Mouse (Mus musculus): ENCODE results near the gene Gnb2.

Gnb2 gene

DNA sequence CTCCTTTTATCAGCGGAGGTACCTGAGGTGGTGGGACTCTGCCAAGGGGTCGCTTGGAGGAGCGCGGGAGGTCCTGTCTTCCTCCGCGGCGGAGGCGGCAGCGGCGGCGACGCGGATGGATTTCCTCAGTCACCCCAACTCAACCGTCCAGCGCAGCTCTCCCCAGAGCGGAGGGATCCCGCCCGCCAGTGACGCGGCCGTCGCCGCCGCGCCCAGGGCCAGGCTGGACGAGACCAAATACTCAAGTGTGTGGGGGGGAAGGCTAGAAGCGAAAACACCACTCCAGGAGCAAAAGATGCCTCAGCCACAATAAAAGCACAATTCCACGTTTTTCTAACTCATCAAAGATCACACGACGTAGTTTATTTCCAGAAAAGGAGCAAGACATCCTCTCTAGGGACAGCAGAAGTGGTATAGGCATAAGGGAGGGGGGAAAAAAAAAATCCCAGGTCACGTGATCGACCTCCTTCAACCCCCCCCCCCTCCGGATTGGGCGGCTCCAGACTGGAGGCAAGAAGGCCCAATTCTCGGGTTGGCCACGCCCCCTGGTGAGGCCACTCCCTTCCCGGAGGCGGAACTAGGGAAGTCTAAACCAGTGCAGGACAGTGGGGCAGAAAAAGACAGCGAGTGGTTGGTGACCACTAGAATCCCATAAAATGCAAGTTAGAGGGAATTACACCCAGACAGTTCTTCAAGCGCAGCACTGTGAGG lies at the start of gene Gnb2, which contains the start of gene Epo:
TSS of gene Gnb2 (minus strand) at position 394 of the 711 bp plus-strand sequence.
TSS of gene Epo (minus strand) at position 126 of the 711 bp plus-strand sequence.
- in situ Hi-C loops (cut with MseI, MboI), result no loop called here

DNA sequence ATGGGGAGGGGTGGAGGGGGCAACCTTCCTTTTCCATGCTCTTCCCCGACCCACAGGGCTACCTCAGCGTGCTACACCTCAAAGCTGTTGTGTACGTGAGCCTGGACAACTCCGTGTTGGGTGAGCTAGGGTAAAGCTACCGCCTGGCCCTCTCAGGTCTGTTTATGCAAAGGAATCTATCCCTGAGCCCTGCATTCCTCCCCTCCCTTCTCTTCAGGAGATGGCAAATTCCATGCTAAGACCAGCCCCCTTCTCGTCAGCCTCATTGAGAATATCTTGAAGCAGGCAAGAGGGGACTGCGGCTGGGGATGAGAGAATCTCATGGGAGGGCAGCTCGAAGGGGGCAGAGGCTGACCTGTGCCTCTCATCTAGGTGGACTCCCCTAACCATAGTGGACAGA lies 49.4 kb upstream of the Gnb2 start:
- in situ Hi-C loops (cut with MseI, MboI), result no loop called here

- in situ Hi-C loops (cut with MseI, MboI), result no loop called here
Observed at GRCm38 (mm10) chr5:137580246-137580645, 46.9 kb upstream of the Gnb2 start.

- in situ Hi-C loops (cut with MseI, MboI), result no loop called here
Observed at GRCm38 (mm10) chr5:137574470-137574901, 41.2 kb upstream of the Gnb2 start.

- in situ Hi-C loops (cut with MseI, MboI), result no loop called here
Observed at GRCm38 (mm10) chr5:137570691-137571586, 37.6 kb upstream of the Gnb2 start.

- in situ Hi-C loops (cut with MseI, MboI), result no loop called here
Observed at GRCm38 (mm10) chr5:137570181-137570580, 36.9 kb upstream of the Gnb2 start.

DNA sequence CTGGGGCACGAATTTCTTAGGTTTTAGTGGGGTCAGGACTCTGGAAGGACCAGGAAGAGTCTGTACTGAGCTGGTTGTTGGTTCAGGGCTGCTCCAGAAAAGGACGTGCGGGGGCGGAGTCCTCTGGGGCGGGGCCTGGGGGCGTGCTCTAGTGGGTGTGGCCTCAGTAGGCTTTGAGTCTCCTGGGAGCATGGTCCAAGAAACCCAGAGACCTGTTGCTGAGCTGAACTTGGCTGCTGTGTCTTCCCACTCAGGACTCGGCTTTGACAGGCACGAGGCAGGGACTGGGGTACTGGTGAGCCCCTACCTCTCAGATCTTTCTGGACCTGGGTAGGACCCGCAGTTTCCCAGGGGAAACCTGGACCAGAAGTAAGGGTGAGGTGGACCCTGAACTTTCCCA lies 36.4 kb upstream of the Gnb2 start, which contains the start of gene Tfr2:
TSS of gene Tfr2 (plus strand) at position 176 of the 400 bp plus-strand sequence.
- in situ Hi-C loops (cut with MseI, MboI), result no loop called here

DNA sequence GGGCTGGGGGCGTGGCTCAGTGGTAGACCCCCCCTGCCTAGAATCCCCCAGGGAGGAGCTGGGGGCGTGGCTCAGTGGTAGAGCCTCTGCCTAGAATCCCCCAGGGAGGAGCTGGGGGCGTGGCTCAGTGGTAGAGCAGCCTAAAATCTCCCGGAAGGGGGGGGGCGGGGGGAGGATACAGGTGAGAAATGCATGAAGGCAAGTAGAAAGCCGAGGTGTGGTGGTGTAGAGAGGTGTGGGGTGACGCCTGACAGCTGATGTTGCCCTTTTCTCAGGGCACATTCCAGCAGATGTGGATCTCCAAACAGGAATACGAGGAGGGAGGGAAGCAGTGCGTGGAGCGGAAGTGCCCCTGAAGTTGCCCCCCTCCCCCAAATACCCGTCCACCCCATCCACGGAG lies 35.7 kb upstream of the Gnb2 start:
- in situ Hi-C loops (cut with MseI, MboI), result no loop called here

- in situ Hi-C loops (cut with MseI, MboI), result no loop called here
Observed at GRCm38 (mm10) chr5:137568223-137568798, 35.0 kb upstream of the Gnb2 start.

- in situ Hi-C loops (cut with MseI, MboI), result no loop called here
Observed at GRCm38 (mm10) chr5:137566416-137566815, 33.1 kb upstream of the Gnb2 start.

GRCm38 (mm10) chr5:137565744-137566143 lies 32.4 kb upstream of the Gnb2 start:
- in situ Hi-C loops (cut with MseI, MboI), result no loop called here

DNA sequence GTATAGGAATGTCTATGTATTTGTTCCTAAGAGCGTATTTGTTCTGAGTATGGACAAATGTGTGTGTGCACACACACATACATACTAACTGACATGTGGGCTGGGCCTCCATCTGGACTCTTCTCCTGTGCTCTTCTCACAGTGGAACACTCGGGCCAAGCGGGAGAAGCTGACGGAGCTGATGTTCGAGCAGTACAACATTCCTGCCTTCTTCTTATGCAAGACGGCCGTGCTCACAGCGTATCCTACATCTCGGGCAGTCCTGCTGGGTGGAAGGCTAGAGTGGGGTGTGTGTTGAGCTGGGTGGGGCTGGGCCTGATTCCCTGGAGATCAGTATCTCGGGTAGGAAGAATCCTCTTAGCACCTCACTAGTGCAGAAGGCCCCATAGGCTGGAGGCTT lies 29.7 kb upstream of the Gnb2 start:
- in situ Hi-C loops (cut with MseI, MboI), result no loop called here

GRCm38 (mm10) chr5:137561556-137561955 lies 28.2 kb upstream of the Gnb2 start:
- in situ Hi-C loops (cut with MseI, MboI), result no loop called here

GRCm38 (mm10) chr5:137553898-137554297 lies 20.6 kb upstream of the Gnb2 start:
- in situ Hi-C loops (cut with MseI, MboI), result no loop called here

DNA sequence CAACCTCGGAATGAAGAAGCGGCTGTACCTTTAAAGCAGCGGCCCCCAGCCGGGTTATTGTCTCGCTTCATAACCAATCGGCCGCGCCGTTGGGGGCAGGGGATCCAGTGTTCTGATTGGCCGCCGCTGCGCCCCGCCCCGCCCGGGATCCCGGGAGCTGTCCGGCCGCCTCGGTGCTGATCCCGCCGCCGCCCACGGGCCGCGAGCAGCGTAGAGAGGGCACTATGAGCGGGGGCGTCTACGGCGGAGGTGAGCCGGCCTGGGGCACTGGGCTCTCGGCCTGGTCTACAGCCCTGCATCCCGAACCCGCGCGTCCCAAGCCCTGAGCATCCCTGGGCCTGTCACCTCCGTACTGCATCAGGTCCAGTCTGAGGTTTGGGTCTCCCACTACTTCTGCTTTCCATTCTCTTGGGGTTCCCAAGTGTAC lies 20.1 kb upstream of the Gnb2 start, which contains the start of gene Actl6b:
TSS of gene Actl6b (plus strand) at position 107 of the 427 bp plus-strand sequence.
- in situ Hi-C loops (cut with MseI, MboI), result no loop called here

DNA sequence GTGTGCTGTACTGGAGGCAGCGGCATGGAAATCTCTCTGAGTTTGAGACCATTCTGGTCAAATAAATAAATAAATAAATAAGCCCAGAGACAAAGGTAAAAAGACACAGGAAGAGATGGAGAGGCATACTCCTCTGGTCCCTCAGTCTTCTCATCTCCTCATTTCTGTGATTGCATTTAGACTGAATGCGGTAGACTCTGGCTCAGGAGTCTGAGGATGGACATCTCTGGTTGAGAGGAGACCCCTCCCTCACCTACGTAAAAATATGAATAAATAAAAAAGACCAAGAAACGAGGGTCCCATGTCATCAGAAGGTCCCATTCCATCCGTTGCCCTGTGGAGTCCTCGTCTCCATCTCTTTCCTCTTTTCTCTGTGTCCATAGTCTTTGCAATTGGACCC lies 19.7 kb upstream of the Gnb2 start:
- in situ Hi-C loops (cut with MseI, MboI), result no loop called here

GRCm38 (mm10) chr5:137551119-137551518 lies 17.8 kb upstream of the Gnb2 start:
- in situ Hi-C loops (cut with MseI, MboI), result no loop called here

- in situ Hi-C loops (cut with MseI, MboI), result no loop called here
Observed at GRCm38 (mm10) chr5:137549840-137550239, 16.5 kb upstream of the Gnb2 start.

DNA sequence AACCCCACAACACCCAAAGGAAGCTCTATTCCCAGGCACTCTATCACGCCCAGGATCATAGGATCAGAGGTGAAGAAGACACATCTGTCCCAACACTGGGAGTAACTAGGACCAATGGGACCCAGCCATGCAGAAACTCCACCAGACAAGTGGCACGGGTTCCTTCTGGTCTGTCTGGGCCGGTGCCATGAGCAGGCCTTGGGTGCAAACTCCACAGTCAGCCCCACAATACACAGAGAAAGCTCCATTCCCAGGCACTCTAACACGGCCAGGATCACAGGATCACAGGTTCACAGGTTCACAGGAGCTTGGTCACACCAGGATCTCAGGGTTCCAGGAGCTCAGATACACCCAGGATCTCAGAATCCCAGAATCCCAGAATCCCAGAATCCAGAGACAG lies 12.3 kb upstream of the Gnb2 start:
- in situ Hi-C loops (cut with MseI, MboI), result no loop called here

GRCm38 (mm10) chr5:137544926-137545325 lies 11.6 kb upstream of the Gnb2 start:
- in situ Hi-C loops (cut with MseI, MboI), result no loop called here

DNA sequence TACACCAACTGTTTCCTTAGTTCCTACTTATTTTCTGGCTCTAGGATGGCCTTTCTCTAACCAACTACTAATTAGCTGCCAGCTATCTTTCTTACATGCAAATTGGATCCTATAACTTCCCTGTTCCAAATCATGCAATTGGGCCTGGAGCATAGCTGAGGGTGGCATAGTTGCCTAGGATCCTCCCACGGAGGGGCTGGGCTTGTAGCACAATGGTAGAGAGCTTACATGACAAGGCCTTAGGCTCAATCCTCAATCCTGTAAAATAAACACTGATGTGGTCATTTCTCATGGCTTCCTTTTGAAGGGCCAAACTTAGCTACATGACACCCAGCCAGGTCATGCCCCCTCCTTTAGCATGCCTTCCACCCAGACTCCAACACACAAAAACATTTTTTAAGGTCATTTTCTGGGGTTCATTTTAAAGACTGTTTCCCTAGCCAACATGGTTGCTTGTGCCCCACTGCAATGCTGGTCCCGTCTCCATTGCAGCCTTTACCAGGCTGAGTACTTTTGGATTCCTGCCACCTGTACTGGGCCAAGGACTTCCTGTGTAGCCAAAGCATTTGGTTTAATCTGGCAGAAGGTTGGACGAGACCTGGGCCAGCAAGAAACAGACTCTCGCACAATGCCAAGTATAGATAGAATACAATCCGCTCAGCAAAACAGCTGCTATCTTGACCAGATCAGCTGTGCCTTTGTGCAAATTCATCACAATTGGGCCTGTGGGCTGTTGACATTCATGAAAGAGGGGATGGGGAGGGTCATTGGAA lies 8.6 kb upstream of the Gnb2 start:
- in situ Hi-C loops (cut with MseI, MboI), result no loop called here
